13 mouse cellular contexts compared by ENCODE assay signal in genomic region chr13:31779281-31779981, GRCm38 (mm10). TPM values are rescaled to one million over a fixed set of nuclear protein-coding genes. Genes with fewer than 3 reads are reported as not detected.
DNase-seq lines count a peak whose midpoint lies in the region; ATAC-seq and TF ChIP-seq lines count a peak whose summit lies in the region.
"Had no signal": no experiment of that assay in that cellular context is flagged by ENCODE, and none has a peak within 500 bp of the region (broad histone marks: within the 10 kb centered on the region; RNA-seq: fewer than 3 reads in every experiment).

No protein-coding gene starts in this region.

- ATAC-seq in kidney, postnatal 0 days (replicated peaks; ENCODE audit: low FRiP score, low read depth): peak; percentile 82
- ATAC-seq in liver, embryonic 13.5 days (ENCODE audit: low read depth): peak; percentile 50; the same call in 1 of the 2 replicates

- no peak overlapping the region for H3K4me3 ChIP-seq in kidney, postnatal 0 days (replicated peaks; ENCODE audit: low read depth, low read length)
- H3K4me3 ChIP-seq in liver, embryonic 13.5 days (replicated peaks): no peak overlapping the region
- H3K4me3 ChIP-seq: limb, embryonic 13.5 days had no signal

- no peaks in the 10 kb centered on the region for H3K36me3 ChIP-seq in kidney, postnatal 0 days (ENCODE audit: insufficient read depth, low read length)
- no peaks in the 10 kb centered on the region for H3K36me3 ChIP-seq in liver, embryonic 13.5 days
- H3K36me3 ChIP-seq: limb, embryonic 13.5 days had no signal

- no peaks in the 10 kb centered on the region for H3K27me3 ChIP-seq in kidney, postnatal 0 days (ENCODE audit: insufficient read depth, low read length)
- no peaks in the 10 kb centered on the region for H3K27me3 ChIP-seq in liver, embryonic 13.5 days

- H3K9me3 ChIP-seq in kidney, postnatal 0 days (replicated peaks; ENCODE audit: low read length): no peaks in the 10 kb centered on the region
- no peaks in the 10 kb centered on the region for H3K9me3 ChIP-seq in liver, embryonic 13.5 days (replicated peaks)
- H3K9me3 ChIP-seq: limb, embryonic 13.5 days had no signal

- peak; percentile 30 for DNase-seq in adrenal gland, postnatal 14 days
- DNase-seq in adrenal gland, postnatal 4 days (ENCODE audit: low spot score in 2 of 2): no peak
- DNase-seq in kidney, postnatal 0 days (ENCODE audit: low spot score): peak; percentile 57
- DNase-seq in kidney, postnatal 36 days: no peak
- DNase-seq in ZHBTc4 (ENCODE audit: low read depth, low spot score) (peak; percentile 71), adipocyte (ENCODE audit: low spot score) (no peak)
- no peak for DNase-seq in liver, embryonic 13.5 days
- no peak for DNase-seq in frontal cortex, adult 2 months (ENCODE audit: extremely low spot score in 1 of 2, low spot score in 1 of 2)
- DNase-seq: cerebellum, adult 9-10 months; kidney, postnatal 4 days; midbrain, embryonic 14.5 days had no signal

- 32% methylated on average over 17 of the region's 17 CpGs for WGBS in kidney, postnatal 0 days
- WGBS in liver, embryonic 13.5 days (ENCODE audit: insufficient replicate concordance): 49% methylated on average over 17 of the region's 17 CpGs

- H3K27ac ChIP-seq in kidney, postnatal 0 days: no peak overlapping the region
- H3K27ac ChIP-seq in liver, embryonic 13.5 days: no peak overlapping the region
- H3K27ac ChIP-seq: limb, embryonic 13.5 days; macrophage had no signal

- no peak for TF ChIP-seq CTCF in kidney, postnatal 0 days (IDR thresholded peaks at IDR 0.05; ENCODE audit: low read depth)

- H3K9ac ChIP-seq in kidney, postnatal 0 days (ENCODE audit: low read depth, low read length): no peak overlapping the region
- no peak overlapping the region for H3K9ac ChIP-seq in liver, embryonic 13.5 days
- H3K9ac ChIP-seq: limb, embryonic 13.5 days had no signal

- no peak overlapping the region for H3K4me2 ChIP-seq in kidney, postnatal 0 days (ENCODE audit: low read length)
- no peak overlapping the region for H3K4me2 ChIP-seq in liver, embryonic 13.5 days
- H3K4me2 ChIP-seq: limb, embryonic 13.5 days had no signal

- H3K4me1 ChIP-seq in kidney, postnatal 0 days (replicated peaks; ENCODE audit: insufficient read depth, low read length): 0 out of 2 replicates have a peak, but pooled peaks cover 4% of the 10 kb centered on the region
- H3K4me1 ChIP-seq in liver, embryonic 13.5 days (replicated peaks): no peaks in the 10 kb centered on the region

RNA-seq across cellular contexts. Expression of gene Foxc1, which starts 27.0 kb away (rescaled TPM):
- total RNA-seq in adrenal gland, postnatal 14 days (2021): 7.1 TPM in 2 replicates
- total RNA-seq in adrenal gland, postnatal 4 days (2021): 10 to 100 TPM in 1 of 2 experiments, 1 to 10 TPM in 1; 9.7 to 13.4 TPM
- polyA plus RNA-seq in kidney, postnatal 0 days (2015; fragmentation: Nextera tagmentation; extraction: Ambion mirVana): 5.7 and 7.6 TPM in 2 replicates
- 0.03 TPM in 2 replicates for polyA plus RNA-seq in liver, embryonic 13.5 days (2015; fragmentation: Nextera tagmentation; extraction: Ambion mirVana)
- polyA plus RNA-seq in frontal cortex, adult 2 months (2012; rRNA removed): 2.8 and 3.3 TPM in 2 replicates
- polyA plus RNA-seq: macrophage had no signal

Comparison
In these comparisons a context has a peak if more than half of its experiments do, and no peak if none do; other contexts are left out.
1. DNase-seq: peak in adrenal gland, postnatal 14 days (single experiment), kidney, postnatal 0 days (single experiment) and ZHBTc4 (single experiment); none in adrenal gland, postnatal 4 days (0 of 2), kidney, postnatal 36 days (0 of 2), liver, embryonic 13.5 days (single experiment), frontal cortex, adult 2 months (0 of 2) and adipocyte (single experiment).